Mouse (Mus musculus) E14TG2a.4 (cell line): ENCODE measurements around the gene Prkcd.

Experiments used
- H3K27me3 ChIP-seq: 2 replicates; pipeline ENCODE4 v1.6.1; 2014; ENCODE audit warnings: low read length, control low read depth; ENCODE audit not compliant: insufficient read depth
- H3K36me3 ChIP-seq: 2 replicates; pipeline ENCODE4 v1.6.1; 2014; ENCODE audit warnings: low read length, control low read depth; ENCODE audit not compliant: insufficient read depth
- H3K4me1 ChIP-seq: replicated peaks from 2 replicates; pipeline ENCODE4 v1.6.1; 2014; ENCODE audit warnings: low read depth, low read length, control low read depth
- H3K4me3 ChIP-seq: replicated peaks from 2 replicates; pipeline ENCODE4 v1.5.1; 2014; ENCODE audit warnings: mild to moderate bottlenecking, low read length
- H3K9me3 ChIP-seq: 2 replicates; pipeline ENCODE4 v1.6.1; 2014; ENCODE audit warnings: low read length, control low read depth
- CTCF ChIP-seq: conservative IDR thresholded peaks from 2 replicates; pipeline ENCODE4 v1.5.1; 2014; ENCODE audit warnings: low read length
- NANOG ChIP-seq: IDR thresholded peaks from 2 replicates; pipeline ENCODE4 v1.6.1; 2014; ENCODE audit warnings: borderline replicate concordance, low read length, mixed read lengths
- POU5F1 ChIP-seq: IDR thresholded peaks from 2 replicates; pipeline ENCODE4 v1.6.1; 2014; ENCODE audit warnings: low read length, borderline replicate concordance

Prkcd gene

DNA sequence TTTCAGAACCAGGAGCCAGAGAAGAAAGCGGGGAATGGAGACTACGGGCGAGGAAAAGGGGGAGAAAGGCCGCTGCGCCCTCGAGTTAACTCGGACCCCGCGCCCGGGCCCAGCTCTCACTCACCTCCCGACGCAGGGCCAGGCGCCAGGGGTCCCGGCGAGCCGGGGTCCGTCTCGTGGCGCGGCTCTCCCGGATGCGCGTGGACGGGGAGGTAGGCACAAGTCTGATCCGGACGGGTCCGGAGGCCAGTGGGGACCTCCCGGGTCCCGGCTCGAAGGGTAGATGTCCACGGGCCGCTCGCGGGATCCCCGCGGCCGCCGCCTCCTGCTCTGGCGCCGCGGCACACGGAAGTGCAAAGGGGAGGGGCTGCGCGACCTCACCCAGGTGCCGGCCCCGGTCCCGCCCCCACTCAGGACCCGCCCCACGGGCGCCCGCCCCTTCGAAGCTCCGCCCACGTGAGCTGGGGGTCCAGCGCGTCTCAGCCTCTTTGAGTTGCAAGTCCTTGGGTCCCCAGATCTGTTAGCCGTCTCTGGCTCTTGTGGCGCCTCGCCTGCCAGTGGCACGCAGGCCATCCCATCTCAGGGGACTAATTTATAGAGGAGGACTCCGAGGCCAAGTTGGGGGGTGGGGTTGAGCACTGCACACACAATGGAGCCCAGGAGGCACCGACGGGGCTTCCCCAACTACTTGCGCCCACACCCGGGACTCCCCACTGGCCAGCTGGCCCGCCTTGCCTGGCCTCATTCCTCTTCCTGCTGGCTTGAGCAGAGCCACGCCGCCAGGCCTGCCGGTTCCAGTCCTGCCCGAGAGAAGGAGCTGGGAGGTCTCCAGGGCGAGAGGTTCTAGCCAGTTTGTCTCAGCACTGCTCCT, at the start of gene Prkcd:
Gene Prkcd, minus strand, starts transcription at position 355 of the 871 bp plus-strand sequence.
- no peaks in the 10 kb centered on the region for H3K9me3 ChIP-seq
- no peaks in the 10 kb centered on the region for H3K36me3 ChIP-seq
- peak within 1 kb of the TSS; percentile 91 for H3K4me3 ChIP-seq
- TF ChIP-seq NANOG = no peak
- TF ChIP-seq POU5F1 = no peak
- no peak for TF ChIP-seq CTCF
- H3K4me1 ChIP-seq = peaks cover 48% of the 10 kb centered on the region
- H3K27me3 ChIP-seq = peaks cover 64% of the 10 kb centered on the region

DNA sequence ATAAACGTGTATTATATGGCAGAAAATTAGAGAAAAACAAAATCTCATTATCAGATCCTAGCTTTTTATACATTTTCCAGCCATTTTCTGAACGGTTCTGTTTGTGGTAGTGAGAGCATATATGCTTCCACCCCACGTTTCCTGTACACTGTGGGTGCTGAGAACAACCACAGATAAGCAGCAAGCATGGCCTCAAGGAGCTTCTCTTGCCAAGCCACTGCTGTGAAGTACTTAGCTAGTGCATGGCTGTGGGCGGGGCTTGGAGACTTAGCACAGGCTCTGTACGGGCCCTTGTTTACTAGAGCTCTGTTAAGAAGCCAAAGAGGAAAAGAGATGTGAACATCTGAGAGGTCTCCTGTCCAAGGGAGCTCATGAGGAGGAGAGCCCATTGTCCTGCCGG, 48.9 kb upstream of the Prkcd start:
- Histone ChIP-seq H3K36me3 (peaks cover 95% of the 10 kb centered on the region), H3K27me3 (no peaks in the 10 kb centered on the region), H3K9me3 (no peaks in the 10 kb centered on the region), H3K4me3 (no peak overlapping the region), H3K4me1 (no peaks in the 10 kb centered on the region; the same call in 1 of the 2 replicates)
- no peak for TF ChIP-seq CTCF
- TF ChIP-seq POU5F1 = no peak
- no peak for TF ChIP-seq NANOG

DNA sequence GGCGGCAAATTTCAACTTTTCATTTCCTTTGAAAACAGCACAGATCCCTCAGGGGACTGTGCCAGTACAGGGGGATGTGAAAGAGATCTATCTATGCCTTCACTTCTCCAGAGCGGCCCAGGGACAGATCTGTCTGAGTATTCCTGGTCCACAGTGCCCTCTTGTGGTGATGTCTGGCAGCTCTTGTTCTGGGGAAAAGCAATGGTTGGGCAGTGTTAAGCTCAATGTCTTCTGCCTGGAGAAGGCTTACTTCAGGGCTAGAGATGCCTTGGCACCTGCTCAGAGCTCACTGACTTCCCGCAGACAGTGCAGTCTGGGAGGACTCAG, 45.9 kb upstream of the Prkcd start:
- Histone ChIP-seq H3K9me3 (no peaks in the 10 kb centered on the region), H3K4me1 (no peaks in the 10 kb centered on the region; the same call in 1 of the 2 replicates), H3K4me3 (no peak overlapping the region), H3K36me3 (peaks cover 95% of the 10 kb centered on the region), H3K27me3 (no peaks in the 10 kb centered on the region)
- TF ChIP-seq NANOG (no peak), CTCF (peak; percentile 85)

DNA sequence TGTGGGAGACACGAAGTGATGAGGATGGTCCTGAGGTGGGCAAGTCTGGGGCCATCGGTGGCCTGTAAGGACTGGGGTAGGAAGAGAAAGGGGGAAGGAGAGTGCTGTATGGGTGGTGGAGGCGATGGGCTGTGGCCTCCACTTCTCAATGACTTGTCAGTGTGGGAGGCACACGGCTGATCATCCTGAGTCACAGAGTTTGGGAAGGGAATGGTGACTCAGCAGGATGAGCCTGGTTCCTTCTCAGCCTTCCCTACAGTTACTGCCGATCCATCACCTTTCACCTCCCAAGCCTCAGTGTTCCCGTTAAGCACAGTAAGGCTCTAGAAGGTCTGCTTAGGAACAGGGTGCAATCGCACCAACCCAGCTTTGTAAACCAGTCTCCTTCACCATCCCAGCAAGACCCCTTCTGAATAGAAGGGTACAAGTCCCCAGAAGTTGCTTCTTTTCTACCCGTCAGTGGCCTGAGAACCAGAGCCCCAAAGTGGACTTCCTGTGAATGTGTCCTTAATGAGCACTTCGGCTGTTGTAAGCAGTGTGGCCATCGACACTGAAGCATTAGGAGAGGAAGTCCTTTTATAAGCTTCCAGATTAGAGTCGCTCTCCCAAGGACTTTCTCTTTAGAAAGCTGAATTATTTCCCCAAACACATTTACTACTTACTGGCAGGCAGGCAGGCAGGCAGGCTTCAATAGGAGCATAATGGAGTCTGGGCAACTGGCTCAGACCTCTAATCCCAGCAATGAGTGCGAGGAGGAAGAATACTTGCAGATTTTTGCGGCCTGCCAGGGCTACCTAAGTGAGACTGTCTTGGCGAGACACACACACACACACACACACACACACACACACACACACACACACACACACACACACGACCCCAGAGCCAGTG, 45.3 kb upstream of the Prkcd start:
- H3K36me3 ChIP-seq = peaks cover 95% of the 10 kb centered on the region
- TF ChIP-seq CTCF = no peak
- no peak for TF ChIP-seq NANOG
- no peak for TF ChIP-seq POU5F1
- no peaks in the 10 kb centered on the region for H3K9me3 ChIP-seq
- no peaks in the 10 kb centered on the region for H3K27me3 ChIP-seq
- no peak overlapping the region for H3K4me3 ChIP-seq
- H3K4me1 ChIP-seq = no peaks in the 10 kb centered on the region; the same call in 1 of the 2 replicates

DNA sequence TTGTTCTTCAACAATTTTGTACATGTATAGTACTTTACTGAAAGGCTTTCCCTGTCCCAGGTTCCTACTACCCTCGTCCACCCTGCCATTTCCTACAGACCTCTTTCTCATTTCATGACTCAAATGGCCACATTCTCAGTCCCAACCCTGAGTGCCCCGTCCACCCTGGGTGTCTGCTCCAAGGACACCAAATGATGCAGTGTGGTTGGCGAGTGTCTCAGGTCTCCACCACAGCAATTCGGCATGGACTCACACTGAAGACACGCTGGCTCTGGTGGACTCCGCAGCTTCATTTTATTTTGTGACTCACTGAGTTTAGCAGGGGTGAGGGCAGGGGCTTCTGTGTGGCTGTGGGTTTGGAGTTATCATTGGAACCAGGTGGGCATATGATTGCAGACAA, 44.2 kb upstream of the Prkcd start:
- peaks cover 96% of the 10 kb centered on the region for H3K36me3 ChIP-seq
- H3K4me3 ChIP-seq = no peak overlapping the region
- no peaks in the 10 kb centered on the region for H3K27me3 ChIP-seq
- H3K9me3 ChIP-seq = no peaks in the 10 kb centered on the region
- H3K4me1 ChIP-seq = no peaks in the 10 kb centered on the region; the same call in 1 of the 2 replicates
- TF ChIP-seq CTCF = no peak
- no peak for TF ChIP-seq NANOG
- TF ChIP-seq POU5F1 = no peak

DNA sequence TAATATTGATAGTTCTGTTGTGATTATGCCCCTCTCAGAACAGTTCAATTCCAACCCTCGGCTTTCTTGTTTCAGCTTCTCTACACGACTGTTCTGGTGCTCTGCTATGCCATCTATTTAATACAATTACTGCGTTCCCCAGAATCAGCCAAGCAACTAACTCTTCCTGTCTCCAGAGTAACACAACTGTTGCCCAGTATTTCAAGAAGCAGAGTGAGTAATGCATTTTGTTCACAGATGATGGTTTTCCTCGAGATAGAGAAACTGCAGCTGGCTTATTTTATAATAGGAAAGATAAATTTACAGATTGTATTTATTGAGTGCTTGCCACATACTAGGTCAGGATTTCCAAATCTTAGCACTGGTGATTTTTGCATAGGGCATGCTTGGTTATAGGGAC, 40.6 kb upstream of the Prkcd start:
- Histone ChIP-seq H3K4me3 (no peak overlapping the region), H3K36me3 (peaks cover 98% of the 10 kb centered on the region), H3K9me3 (no peaks in the 10 kb centered on the region), H3K4me1 (no peaks in the 10 kb centered on the region; the same call in 1 of the 2 replicates), H3K27me3 (no peaks in the 10 kb centered on the region)
- TF ChIP-seq POU5F1 = no peak
- TF ChIP-seq NANOG = no peak
- no peak for TF ChIP-seq CTCF

- Histone ChIP-seq H3K9me3 (no peaks in the 10 kb centered on the region), H3K4me1 (no peaks in the 10 kb centered on the region; the same call in 1 of the 2 replicates)
- TF ChIP-seq CTCF (no peak), NANOG (no peak), POU5F1 (no peak)
Observed at GRCm38 (mm10) chr14:30666061-30666460, 40.1 kb upstream of the Prkcd start.

DNA sequence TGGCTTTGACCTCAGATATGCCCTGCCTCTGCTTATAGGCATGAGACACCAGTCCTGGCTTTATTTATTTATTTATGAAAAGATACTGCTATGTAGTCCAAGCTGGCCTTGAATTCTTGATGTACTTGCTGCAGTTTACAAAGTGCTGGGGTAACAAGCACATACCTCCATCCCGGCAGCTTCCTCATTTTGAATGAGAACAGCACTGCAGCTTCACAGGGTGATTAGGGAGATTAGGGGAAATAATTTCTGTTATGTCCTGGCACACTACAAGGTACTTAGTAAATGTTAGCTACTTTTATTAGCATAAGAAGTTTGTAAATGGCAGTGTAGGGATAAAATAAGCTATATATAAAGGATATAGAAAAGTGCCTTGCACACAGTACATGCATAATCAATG, 29.5 kb upstream of the Prkcd start:
- Histone ChIP-seq H3K27me3 (no peaks in the 10 kb centered on the region), H3K4me3 (no peak overlapping the region), H3K4me1 (peaks cover 56% of the 10 kb centered on the region), H3K36me3 (peaks cover 29% of the 10 kb centered on the region), H3K9me3 (no peaks in the 10 kb centered on the region)
- no peak for TF ChIP-seq POU5F1
- no peak for TF ChIP-seq CTCF
- no peak for TF ChIP-seq NANOG

More at GRCm38 (mm10) chr14:30666061-30666460, 40.1 kb upstream of the Prkcd start:
- Histone ChIP-seq H3K36me3 (peaks cover 98% of the 10 kb centered on the region), H3K27me3 (no peaks in the 10 kb centered on the region), H3K4me3 (no peak overlapping the region)
